Mouse (Mus musculus): ENCODE measurements at regions not wholly inside any gene's neighbourhood (a gene's known extent, or its start where the extent isn't known, plus 50 kb on each side); places are given as distances from the start of the nearest gene placed in this dataset.

DNA sequence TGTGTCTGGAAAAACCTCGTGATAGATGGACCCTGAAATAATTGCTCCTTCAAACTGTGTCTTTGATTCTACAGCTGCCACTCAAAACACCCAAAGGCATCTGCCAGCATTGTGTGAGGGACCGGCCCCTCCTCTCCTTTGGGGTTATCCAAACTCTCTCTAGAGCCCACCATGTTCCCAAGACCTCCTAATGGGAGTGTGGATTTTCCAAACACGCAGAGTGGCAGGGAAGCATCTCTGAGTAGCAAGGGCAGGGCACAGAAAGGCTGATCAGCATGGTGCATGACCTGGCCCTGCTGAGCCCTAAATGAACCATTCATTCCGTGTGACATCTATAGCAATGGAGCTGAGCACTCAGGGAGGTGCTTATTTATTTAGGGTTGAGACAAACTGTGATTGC is 186.1 kb upstream of the Ctnna2 start:
- Histone ChIP-seq H3K4me1 (replicated peaks) (peaks cover 20% of the 10 kb centered on the region), H3K27ac (peak overlapping the region; percentile 67), H3K9me3 (no peaks in the 10 kb centered on the region), H3K4me3 (no peak overlapping the region), H3K36me3 (no peaks in the 10 kb centered on the region), H3K27me3 (ENCODE audit: insufficient read depth, poor library complexity, severe bottlenecking) (peaks cover 25% of the 10 kb centered on the region)
- peak; percentile 72 for DNase-seq (ENCODE audit: low spot score)
- 8% methylated on average over 4 of the region's 4 CpGs for WGBS

Data from hindbrain, embryonic 10.5 days (tissue).